Mouse (Mus musculus) G1E (cell line): ENCODE measurements at regions not wholly inside any gene's neighbourhood (a gene's known extent, or its start where the extent isn't known, plus 50 kb on each side); places are given as distances from the start of the nearest gene placed in this dataset.

Experiments used
- CTCF ChIP-seq: IDR thresholded peaks from 2 replicates; pipeline ENCODE4 v1.5.1; 2012; ENCODE audit warnings: low read depth, low read length, inconsistent platforms, mixed read lengths
- GATA2 ChIP-seq: IDR thresholded peaks from 2 replicates; pipeline ENCODE4 v1.6.1; 2012; ENCODE audit warnings: low read depth, low read length, inconsistent platforms, borderline replicate concordance
- POLR2AphosphoS5 ChIP-seq: IDR thresholded peaks from 2 replicates; pipeline ENCODE4 v1.6.1; 2012; ENCODE audit warnings: low read depth, low read length, inconsistent platforms; ENCODE audit not compliant: insufficient replicate concordance
- TAL1 ChIP-seq: conservative IDR thresholded peaks from 2 replicates; pipeline ENCODE4 v1.6.1; 2012; ENCODE audit warnings: low read depth, low read length, inconsistent platforms, mixed read lengths

DNA sequence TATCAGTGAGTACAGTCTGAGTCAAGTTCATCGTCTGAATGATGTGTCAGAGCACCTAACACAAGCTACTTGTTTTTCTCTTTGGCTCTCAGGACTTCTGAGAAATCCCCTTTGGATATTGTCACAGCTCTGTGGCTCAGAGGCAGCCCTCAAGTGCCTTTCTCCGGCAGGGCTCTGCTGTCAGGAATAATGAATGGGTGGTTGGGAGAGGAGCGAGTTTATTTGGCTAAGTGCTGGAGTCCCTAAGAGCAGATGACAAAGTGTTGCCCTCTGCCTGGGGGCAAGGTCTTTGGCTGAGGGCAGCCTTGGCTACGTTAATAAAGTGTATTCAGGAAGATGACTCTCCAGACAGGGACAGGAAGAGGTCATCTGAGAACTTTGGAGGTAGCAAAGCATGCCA is 110.5 kb upstream of the Sh3bp4 start:
- TF ChIP-seq CTCF (no peak), GATA2 (no peak), POLR2AphosphoS5 (no peak), TAL1 (no peak)
